Mouse (Mus musculus) CD8-positive naive resting alpha-beta T cell, adult 2 months (primary cell): ENCODE measurements around the gene Tango6.

Source experiments
- DNase-seq, 2 experiments: peaks; one replicate each; pipeline ENCODE4 v3.0.0; 2022; ENCODE audit warnings: low read depth in 2 of 2, low spot score in 2 of 2

Gene Tango6

GRCm38 (mm10) chr8:106812560-106812959, 129.7 kb downstream of the Tango6 start:
- no peak for DNase-seq

GRCm38 (mm10) chr8:106816431-106817170, 133.7 kb downstream of the Tango6 start:
- DNase-seq, result no peak

GRCm38 (mm10) chr8:106817171-106817545, 134.3 kb downstream of the Tango6 start:
- no peak for DNase-seq

- no peak for DNase-seq
Measured at GRCm38 (mm10) chr8:106818626-106819515, 136.0 kb downstream of the Tango6 start.

- DNase-seq, result no peak
Measured at GRCm38 (mm10) chr8:106819581-106819980, 136.7 kb downstream of the Tango6 start.

- DNase-seq, result no peak
Measured at GRCm38 (mm10) chr8:106820553-106821515, 138.0 kb downstream of the Tango6 start.

- DNase-seq, result no peak
Measured at GRCm38 (mm10) chr8:106828921-106829320, 146.1 kb downstream of the Tango6 start.

- no peak for DNase-seq
Measured at GRCm38 (mm10) chr8:106829526-106830045, 146.7 kb downstream of the Tango6 start.

GRCm38 (mm10) chr8:106834899-106835298, 152.0 kb downstream of the Tango6 start:
- no peak for DNase-seq

- no peak for DNase-seq
Measured at GRCm38 (mm10) chr8:106836525-106836924, 153.7 kb downstream of the Tango6 start.

- DNase-seq, result no peak
Measured at GRCm38 (mm10) chr8:106838803-106839202, 155.9 kb downstream of the Tango6 start.

- DNase-seq, result no peak
Measured at GRCm38 (mm10) chr8:106839209-106840001, 156.5 kb downstream of the Tango6 start.

GRCm38 (mm10) chr8:106850034-106850433, 167.2 kb downstream of the Tango6 start:
- no peak for DNase-seq

GRCm38 (mm10) chr8:106854534-106855241, 171.8 kb downstream of the Tango6 start:
- DNase-seq, result no peak

GRCm38 (mm10) chr8:106855242-106855562, 172.3 kb downstream of the Tango6 start:
- DNase-seq, result no peak

GRCm38 (mm10) chr8:106862845-106863244, 180.0 kb downstream of the Tango6 start:
- DNase-seq, result no peak

GRCm38 (mm10) chr8:106865354-106865753, 182.5 kb downstream of the Tango6 start:
- DNase-seq, result no peak

- DNase-seq, result no peak
Measured at GRCm38 (mm10) chr8:106870051-106870450, 187.2 kb downstream of the Tango6 start, which contains the start of gene Has3. Has3 (plus strand) TSS chr8:106870242.

- DNase-seq, result no peak
Measured at GRCm38 (mm10) chr8:106870537-106871327, 187.9 kb downstream of the Tango6 start.
